Mouse (Mus musculus) liver, postnatal 0 days (tissue): ENCODE results near the gene Prss54.

Experiments used
- CTCF ChIP-seq: sonication (generic); IDR thresholded peaks from 2 replicates; pipeline ENCODE4 v1.5.1; 2016; ENCODE audit warnings: antibody characterized with exemption, low read depth
- EP300 ChIP-seq: IDR thresholded peaks from 2 replicates; pipeline ENCODE4 v1.6.1; 2016; ENCODE audit warnings: antibody characterized with exemption, low read depth, mild to moderate bottlenecking

DNA sequence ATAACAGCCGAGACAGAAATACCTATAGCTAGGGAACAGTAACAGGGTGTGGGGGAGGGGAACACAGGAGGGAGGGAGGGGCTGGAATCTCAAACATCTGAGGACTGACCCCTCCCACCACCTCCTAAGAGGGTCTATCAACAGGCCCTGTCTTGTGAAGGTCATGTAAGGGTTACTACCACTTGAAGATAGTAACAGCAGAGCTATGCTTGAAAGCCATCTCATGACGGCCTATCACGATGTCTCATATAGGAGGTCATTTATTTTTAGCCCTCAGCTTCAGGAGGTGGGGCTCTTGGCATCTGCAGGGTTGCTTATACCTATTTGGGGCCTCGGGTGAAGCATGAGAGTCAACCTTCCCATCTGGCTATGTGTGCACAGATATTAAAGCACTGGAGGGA is 20.7 kb upstream of the Prss54 start:
- TF ChIP-seq CTCF: no peak
- TF ChIP-seq EP300: no peak
